Mouse (Mus musculus) embryonic facial prominence, embryonic 13.5 days (tissue): Measurements from ENCODE around the gene Cyfip1. TPM values are rescaled to one million over a fixed set of nuclear protein-coding genes. Genes with fewer than 3 reads are reported as not detected.

Source experiments
- ATAC-seq: fragments of 200-750 bp; cut with Nextera tagmentation; 2 replicates; pipeline ENCODE4 v1.8.0; 2017; ENCODE audit warnings: low read depth; ENCODE audit not compliant: insufficient number of reproducible peaks, insufficient read depth, low FRiP score, low TSS enrichment
- H3K27ac ChIP-seq: fragments of 300-500 bp; sonication (generic); 2 replicates; pipeline ENCODE4 v1.5.1; 2015; ENCODE audit warnings: moderate library complexity, mild to moderate bottlenecking, inconsistent platforms
- H3K27me3 ChIP-seq: fragments of 300-500 bp; sonication (generic); 2 replicates; pipeline ENCODE4 v1.6.1; 2015; ENCODE audit warnings: mild to moderate bottlenecking, inconsistent platforms
- H3K36me3 ChIP-seq: fragments of 300-500 bp; sonication (generic); 2 replicates; pipeline ENCODE4 v1.6.1; 2015; ENCODE audit warnings: mild to moderate bottlenecking, inconsistent platforms
- H3K4me1 ChIP-seq: fragments of 300-500 bp; sonication (generic); 2 replicates; pipeline ENCODE4 v1.6.1; 2015; ENCODE audit warnings: inconsistent platforms
- H3K4me2 ChIP-seq: fragments of 300-500 bp; sonication (generic); 2 replicates; pipeline ENCODE4 v1.6.1; 2015; ENCODE audit warnings: moderate library complexity, mild to moderate bottlenecking, inconsistent platforms
- H3K4me3 ChIP-seq: fragments of 300-500 bp; sonication (generic); 2 replicates; pipeline ENCODE4 v1.5.1; 2015; ENCODE audit warnings: mild to moderate bottlenecking, inconsistent platforms
- H3K9ac ChIP-seq: fragments of 300-500 bp; sonication (generic); 2 replicates; pipeline ENCODE4 v1.6.1; 2015; ENCODE audit warnings: mild to moderate bottlenecking, inconsistent platforms
- H3K9me3 ChIP-seq: fragments of 300-500 bp; sonication (generic); 2 replicates; pipeline ENCODE4 v1.6.1; 2016; ENCODE audit warnings: inconsistent platforms
- WGBS: fragments of 180-500 bp; shearing (Covaris S2); methylation state at CpG from one replicate; pipeline ENCODE4 v1.1.7; 2015; ENCODE audit warnings: mixed read lengths; 5-methylcytosine and 5-hydroxymethylcytosine counted together
- polyA plus RNA-seq: library from polyadenylated mRNA; unstranded; fragments of >200 nt; fragmentation: Nextera tagmentation; extraction: Ambion mirVana; gene quantifications from 2 replicates; pipeline ENCODE4 v1.2.1, GENCODE M21; 2015

Gene Cyfip1
- polyA plus RNA-seq, 1 experiment from 2014 or later: 125 TPM

DNA sequence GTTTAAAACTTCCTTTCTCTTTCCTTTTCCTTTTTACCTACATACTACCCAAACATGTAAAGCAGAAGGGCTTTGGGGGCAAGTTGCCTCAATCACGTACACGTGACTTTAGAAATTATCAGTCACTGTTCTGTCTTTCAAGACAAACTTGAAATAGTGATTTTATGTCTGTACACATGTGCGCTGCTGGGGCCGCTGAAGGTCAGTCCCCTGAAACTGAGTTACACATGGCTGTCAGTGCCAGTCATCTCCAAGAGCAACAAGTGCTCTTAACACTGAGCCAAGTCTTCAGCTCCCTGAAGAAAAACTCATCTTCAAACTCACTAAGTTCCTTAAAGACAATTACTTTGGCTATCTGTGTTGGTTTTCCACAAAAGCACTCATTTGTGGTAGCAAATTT, 116.4 kb downstream of the Cyfip1 start:
- Histone ChIP-seq H3K4me1 (peaks cover 9% of the 10 kb centered on the region), H3K9me3 (peaks cover 7% of the 10 kb centered on the region; the same call in 1 of the 2 replicates), H3K27me3 (no peaks in the 10 kb centered on the region), H3K36me3 (peaks cover 11% of the 10 kb centered on the region), H3K27ac (no peak overlapping the region), H3K4me2 (no peak overlapping the region), H3K9ac (no peak overlapping the region), H3K4me3 (no peak overlapping the region)
- WGBS: 94% methylated on average over 4 of the region's 4 CpGs
- ATAC-seq: no peak

GRCm38 (mm10) chr7:55959801-55960200, 118.3 kb downstream of the Cyfip1 start:
- no peak for ATAC-seq
- Histone ChIP-seq H3K27me3 (no peaks in the 10 kb centered on the region), H3K36me3 (peaks cover 1% of the 10 kb centered on the region; the same call in 1 of the 2 replicates), H3K27ac (no peak overlapping the region), H3K4me1 (peaks cover 13% of the 10 kb centered on the region), H3K9ac (no peak overlapping the region), H3K4me3 (no peak overlapping the region), H3K4me2 (no peak overlapping the region), H3K9me3 (no peaks in the 10 kb centered on the region)
- 98% methylated on average over 3 of the region's 3 CpGs for WGBS

DNA sequence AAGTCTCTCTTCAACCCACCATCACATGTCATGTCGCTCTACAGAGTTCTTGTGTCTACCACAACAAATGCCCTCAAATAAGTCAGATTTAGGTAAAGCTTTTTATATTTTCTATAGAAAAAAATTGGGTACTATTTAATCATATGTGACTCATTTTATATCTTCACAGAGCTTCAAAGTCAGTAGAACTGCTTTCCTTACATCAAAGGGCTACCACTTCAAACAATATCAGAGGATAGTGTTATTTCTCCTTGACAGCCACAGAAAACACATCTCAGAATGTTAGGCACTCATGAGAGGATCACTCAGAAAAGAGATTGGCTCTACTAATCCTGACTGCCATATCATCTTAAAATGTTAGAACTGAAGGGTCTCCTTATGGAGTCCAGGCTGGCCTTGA, 119.0 kb downstream of the Cyfip1 start:
- WGBS: 92% methylated on average over 1 of the region's 1 CpGs
- Histone ChIP-seq H3K36me3 (no peaks in the 10 kb centered on the region), H3K4me1 (peaks cover 13% of the 10 kb centered on the region), H3K27ac (no peak overlapping the region), H3K4me3 (no peak overlapping the region), H3K4me2 (no peak overlapping the region), H3K9ac (no peak overlapping the region), H3K27me3 (no peaks in the 10 kb centered on the region), H3K9me3 (no peaks in the 10 kb centered on the region)
- ATAC-seq: no peak

- H3K9ac ChIP-seq: peak within 1 kb of the TSS; percentile 93
- H3K4me3 ChIP-seq: peak within 1 kb of the TSS; percentile 95
- peak; percentile 92 for ATAC-seq
- WGBS: under 1% methylated on average over 70 of the region's 70 CpGs
- peaks cover 13% of the 10 kb centered on the region for H3K4me1 ChIP-seq
- H3K27ac ChIP-seq: peak within 1 kb of the TSS; percentile 91
- H3K4me2 ChIP-seq: peak within 1 kb of the TSS; percentile 75
- no peaks in the 10 kb centered on the region for H3K9me3 ChIP-seq
- H3K27me3 ChIP-seq: no peaks in the 10 kb centered on the region
- H3K36me3 ChIP-seq: no peaks in the 10 kb centered on the region
These were observed 120.7 kb downstream of the Cyfip1 start, which contains the start of gene Nipa2 for GRCm38 (mm10) chr7:55962004-55962908. Gene Nipa2 (minus strand): TSS chr7:55962476.

- Histone ChIP-seq H3K4me3 (no peak overlapping the region), H3K4me1 (0 out of 2 replicates have a peak, but pooled peaks cover 11% of the 10 kb centered on the region), H3K9ac (no peak overlapping the region), H3K9me3 (no peaks in the 10 kb centered on the region), H3K27me3 (no peaks in the 10 kb centered on the region), H3K27ac (no peak overlapping the region), H3K4me2 (no peak overlapping the region), H3K36me3 (no peaks in the 10 kb centered on the region)
- no peak for ATAC-seq
- 27% methylated on average over 3 of the region's 3 CpGs for WGBS
These were observed 125.4 kb downstream of the Cyfip1 start for GRCm38 (mm10) chr7:55966866-55967460.

GRCm38 (mm10) chr7:55968258-55968901, 126.8 kb downstream of the Cyfip1 start:
- Histone ChIP-seq H3K4me1 (0 out of 2 replicates have a peak, but pooled peaks cover 6% of the 10 kb centered on the region), H3K36me3 (no peaks in the 10 kb centered on the region), H3K27me3 (no peaks in the 10 kb centered on the region), H3K4me2 (peak overlapping the region; percentile 54), H3K9me3 (no peaks in the 10 kb centered on the region), H3K9ac (no peak overlapping the region), H3K27ac (no peak overlapping the region), H3K4me3 (peak overlapping the region; percentile 30)
- ATAC-seq: no peak
- WGBS: 37% methylated on average over 16 of the region's 16 CpGs

DNA sequence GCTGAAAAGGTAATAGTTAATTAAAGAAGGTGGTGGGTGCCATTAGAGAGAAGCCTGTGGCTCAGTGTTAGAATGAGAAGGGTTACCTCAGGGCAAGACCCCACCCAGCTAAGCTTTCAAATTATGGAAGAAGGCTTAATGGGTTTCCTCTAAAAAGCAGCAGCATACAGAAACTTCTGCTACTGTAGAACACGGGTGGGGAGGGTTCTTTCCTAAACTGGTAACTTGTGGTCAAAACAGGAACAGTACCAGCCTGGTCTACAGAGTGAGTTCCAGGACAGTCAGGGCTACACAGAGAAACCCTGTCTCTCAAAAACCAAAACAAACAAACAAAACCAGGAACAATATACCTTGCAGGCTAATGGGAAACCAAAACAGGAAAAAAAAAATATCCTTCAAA, 127.9 kb downstream of the Cyfip1 start:
- ATAC-seq: no peak
- H3K36me3 ChIP-seq: 0 out of 2 replicates have a peak, but pooled peaks cover 4% of the 10 kb centered on the region
- no peaks in the 10 kb centered on the region for H3K9me3 ChIP-seq
- 65% methylated on average over 1 of the region's 1 CpGs for WGBS
- H3K4me3 ChIP-seq: no peak overlapping the region
- H3K27ac ChIP-seq: no peak overlapping the region
- H3K27me3 ChIP-seq: no peaks in the 10 kb centered on the region
- no peak overlapping the region for H3K4me2 ChIP-seq
- no peak overlapping the region for H3K9ac ChIP-seq
- 0 out of 2 replicates have a peak, but pooled peaks cover 6% of the 10 kb centered on the region for H3K4me1 ChIP-seq

DNA sequence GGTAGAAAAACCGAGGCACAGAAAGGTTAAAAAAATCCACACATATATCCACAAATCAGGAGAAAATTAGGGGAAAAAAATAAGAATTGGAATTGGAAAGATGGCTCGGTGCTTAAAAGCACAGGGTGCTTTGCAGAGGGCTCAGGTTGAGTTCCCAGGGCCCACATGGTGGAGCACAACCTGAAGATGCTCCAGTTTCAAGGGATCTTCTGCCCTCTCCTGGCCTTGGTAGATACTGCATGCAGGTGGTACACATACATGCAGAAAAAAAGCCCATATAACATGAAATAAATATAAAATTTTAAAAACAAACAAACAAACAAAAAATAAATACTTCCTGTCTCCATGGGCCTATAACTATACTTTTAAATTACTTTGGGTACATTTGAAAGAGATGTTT, 132.9 kb downstream of the Cyfip1 start:
- 94% methylated on average over 2 of the region's 2 CpGs for WGBS
- Histone ChIP-seq H3K36me3 (peaks cover 21% of the 10 kb centered on the region), H3K4me2 (no peak overlapping the region), H3K27me3 (no peaks in the 10 kb centered on the region), H3K9ac (no peak overlapping the region), H3K4me3 (no peak overlapping the region), H3K9me3 (no peaks in the 10 kb centered on the region), H3K4me1 (no peaks in the 10 kb centered on the region), H3K27ac (no peak overlapping the region)
- no peak for ATAC-seq

GRCm38 (mm10) chr7:55981511-55981910, 140.0 kb downstream of the Cyfip1 start:
- Histone ChIP-seq H3K9ac (no peak overlapping the region), H3K9me3 (no peaks in the 10 kb centered on the region), H3K4me3 (no peak overlapping the region), H3K4me1 (peaks cover 1% of the 10 kb centered on the region; the same call in 1 of the 2 replicates), H3K36me3 (peaks cover 32% of the 10 kb centered on the region), H3K27me3 (no peaks in the 10 kb centered on the region), H3K27ac (no peak overlapping the region), H3K4me2 (no peak overlapping the region)
- 94% methylated on average over 2 of the region's 2 CpGs for WGBS
- ATAC-seq: no peak
